Mouse (Mus musculus): ENCODE data around the gene Smad6.

DNA sequence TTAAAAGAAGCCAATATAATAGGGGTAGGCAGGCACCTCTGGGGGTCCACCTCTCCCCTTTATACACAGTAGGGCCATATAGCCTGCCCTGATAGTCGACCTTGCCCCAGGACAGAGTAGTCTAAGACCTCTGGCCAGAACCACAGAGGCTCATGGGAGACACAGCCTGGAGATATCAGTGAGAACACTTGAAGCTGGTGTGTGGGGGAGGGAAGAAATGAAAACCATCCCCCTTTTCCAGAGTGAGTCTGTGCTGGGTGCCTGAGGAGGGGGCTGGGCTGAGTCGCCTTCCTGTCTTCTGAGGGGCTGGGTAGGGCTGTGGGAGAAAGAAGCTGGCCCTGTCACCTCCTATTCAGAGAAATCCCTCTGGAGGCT, 79.3 kb downstream of the Smad6 start:
- no peak for TF ChIP-seq POLR2A (IDR thresholded peaks at IDR 0.05; ENCODE audit: extremely low read depth, insufficient read depth, low read length)
- TF ChIP-seq CTCF (IDR thresholded peaks at IDR 0.05; ENCODE audit: low read depth, low read length): no peak
